Mouse (Mus musculus): ENCODE measurements at regions not wholly inside any gene's neighbourhood (a gene's known extent, or its start where the extent isn't known, plus 50 kb on each side); places are given as distances from the start of the nearest gene placed in this dataset.

DNA sequence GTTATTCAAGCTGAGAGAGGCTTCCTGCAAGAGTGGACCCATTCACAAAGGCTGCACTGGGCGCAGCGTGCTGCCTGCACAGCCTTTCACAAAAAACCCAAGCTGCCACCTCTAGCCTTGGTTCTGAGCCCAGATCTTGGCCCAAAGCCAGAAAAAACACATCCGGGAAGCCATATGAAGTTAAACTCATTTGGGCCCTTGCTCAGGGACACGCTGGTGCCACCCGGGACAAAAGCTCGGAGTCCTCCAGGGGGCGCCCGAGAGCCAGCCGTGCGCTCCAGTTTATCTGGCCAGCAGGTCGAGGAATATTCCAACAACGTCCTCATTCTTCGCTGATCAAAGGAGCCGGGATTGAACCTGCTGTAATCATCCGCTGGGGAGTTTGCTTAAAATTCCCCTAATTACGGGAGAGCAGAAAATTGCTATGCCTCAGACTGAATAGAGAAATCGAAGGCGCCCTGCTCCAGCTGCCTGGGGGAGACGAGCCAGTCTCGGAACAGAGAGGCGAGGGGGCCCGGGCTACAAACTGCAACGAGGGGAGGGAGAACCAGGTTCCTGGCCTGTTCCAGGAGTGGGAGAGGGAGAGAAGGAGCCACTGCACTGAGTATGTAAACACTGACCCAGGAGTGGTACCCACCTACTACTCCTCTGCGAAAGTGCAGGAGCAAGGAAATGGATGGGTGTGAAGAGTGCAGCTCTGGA lies 123.0 kb upstream of the Thy1 start:
- TF ChIP-seq CTCF (IDR thresholded peaks at IDR 0.05; ENCODE audit: low read depth, low read length) (no peak), GATA1 (IDR thresholded peaks at IDR 0.05; ENCODE audit: borderline replicate concordance, low read length) (no peak), GATA2 (IDR thresholded peaks at IDR 0.05; ENCODE audit: borderline replicate concordance, low read depth, low read length) (no peak)

All from G1E (cell line).